Mouse (Mus musculus): ENCODE results near the gene Lrrc75b. TPM values are rescaled to one million over a fixed set of nuclear protein-coding genes. Genes with fewer than 3 reads are reported as not detected.

Gene Lrrc75b
- total and polyA plus RNA-seq, 3 experiments = not detected

- TF ChIP-seq TAL1 (IDR thresholded peaks at IDR 0.05; ENCODE audit: low read length) (no peak), POLR2A (IDR thresholded peaks at IDR 0.05; ENCODE audit: control insufficient read depth in 1 of 2, insufficient read depth in 1 of 2, low read depth in 1 of 2, low read length in 2 of 2, poor library complexity in 1 of 2) (no peak)
Measured at GRCm38 (mm10) chr10:75595981-75596380, 35.9 kb upstream of the Lrrc75b start (continued).

- Histone ChIP-seq H3K4me1 (ENCODE audit: control insufficient read depth in 1 of 2, insufficient read depth in 2 of 2, low read length in 2 of 2) (peaks cover 8 to 34% of the 10 kb centered on the region in 2 experiments), H3K4me3 (ENCODE audit: control insufficient read depth in 1 of 2, insufficient read depth in 1 of 2, low read depth in 2 of 2, low read length in 2 of 2) (no peak overlapping the region), H3K27me3 (ENCODE audit: control insufficient read depth in 1 of 2, insufficient read depth in 2 of 2, low read length in 2 of 2) (no peaks in the 10 kb centered on the region), H3K79me2 (ENCODE audit: control insufficient read depth, insufficient read depth, low read length, poor library complexity) (no peaks in the 10 kb centered on the region), H3K9ac (ENCODE audit: control insufficient read depth, low read depth, low read length, poor library complexity, severe bottlenecking) (no peak overlapping the region), H3K27ac (ENCODE audit: control insufficient read depth, low read depth, low read length) (no peak overlapping the region), H3K9me3 (replicated peaks; ENCODE audit: insufficient read depth, low read length) (no peaks in the 10 kb centered on the region), H3K36me3 (ENCODE audit: control insufficient read depth in 1 of 2, insufficient read depth in 2 of 2, low read length in 2 of 2) (peaks cover 0 to 13% of the 10 kb centered on the region in 2 experiments; a peak in 2 of 4 replicates)
- DNase-seq (ENCODE audit: low read depth, low spot score) = no peak
- TF ChIP-seq ETS1 (IDR thresholded peaks at IDR 0.05; ENCODE audit: low read depth, low read length) (no peak), ELF1 (IDR thresholded peaks at IDR 0.05; ENCODE audit: low read depth, low read length) (no peak), USF1 (IDR thresholded peaks at IDR 0.05; ENCODE audit: low read depth, low read length) (no peak), GABPA (IDR thresholded peaks at IDR 0.05; ENCODE audit: low read depth, low read length) (no peak), JUND (IDR thresholded peaks at IDR 0.05; ENCODE audit: low read depth, low read length) (no peak)
Measured at GRCm38 (mm10) chr10:75592585-75592984, 32.5 kb upstream of the Lrrc75b start.

- H3K27me3 ChIP-seq (ENCODE audit: control insufficient read depth in 1 of 2, insufficient read depth in 2 of 2, low read length in 2 of 2) = no peaks in the 10 kb centered on the region
- peak overlapping the region; percentile 12 to 25; a peak in 2 of 4 replicates for H3K4me3 ChIP-seq (ENCODE audit: control insufficient read depth in 1 of 2, insufficient read depth in 1 of 2, low read depth in 2 of 2, low read length in 2 of 2)
- H3K9ac ChIP-seq (ENCODE audit: control insufficient read depth, low read depth, low read length, poor library complexity, severe bottlenecking) = peak overlapping the region; percentile 43
- H3K9me3 ChIP-seq (replicated peaks; ENCODE audit: insufficient read depth, low read length) = no peaks in the 10 kb centered on the region
- TF ChIP-seq MAFK (IDR thresholded peaks at IDR 0.05; ENCODE audit: borderline replicate concordance, low read depth, low read length) (no peak), MYC (IDR thresholded peaks at IDR 0.05; ENCODE audit: low read depth, low read length) (peak; percentile 52; the same call in 1 of the 2 replicates), SIN3A (IDR thresholded peaks at IDR 0.05; ENCODE audit: low read length) (peak; percentile 83), TBP (IDR thresholded peaks at IDR 0.05; ENCODE audit: low read depth, low read length) (no peak; the same call in 1 of the 2 replicates), CTCF (IDR thresholded peaks at IDR 0.05 in 2 of 3, conservative IDR thresholded peaks at IDR 0.05 in 1 of 3; ENCODE audit: control insufficient read depth in 1 of 3, insufficient read depth in 1 of 3, low read depth in 2 of 3, low read length in 3 of 3, poor library complexity in 1 of 3, severe bottlenecking in 1 of 3) (peak in 1 of 3 experiments; percentile 22; a peak in 1 of 6 replicates), EP300 (IDR thresholded peaks at IDR 0.05; ENCODE audit: low read depth in 1 of 2, low read length in 2 of 2) (peak; percentile 52 to 59), MAZ (IDR thresholded peaks at IDR 0.05; ENCODE audit: low read depth, low read length) (peak; percentile 85; the same call in 1 of the 2 replicates), RAD21 (IDR thresholded peaks at IDR 0.05; ENCODE audit: low read depth, low read length) (no peak), USF1 (IDR thresholded peaks at IDR 0.05; ENCODE audit: low read depth, low read length) (no peak), E2F4 (IDR thresholded peaks at IDR 0.05; ENCODE audit: borderline replicate concordance, low read depth, low read length) (no peak), TAL1 (IDR thresholded peaks at IDR 0.05; ENCODE audit: low read length) (no peak; the same call in 1 of the 2 replicates), GABPA (IDR thresholded peaks at IDR 0.05; ENCODE audit: low read depth, low read length) (no peak), POLR2AphosphoS5 (IDR thresholded peaks at IDR 0.05; ENCODE audit: borderline replicate concordance, low read depth, low read length) (no peak), MAX (IDR thresholded peaks at IDR 0.05; ENCODE audit: low read length) (peak; percentile 39; the same call in 1 of the 2 replicates), ETS1 (IDR thresholded peaks at IDR 0.05; ENCODE audit: low read depth, low read length) (peak; percentile 62; the same call in 1 of the 2 replicates), ELF1 (IDR thresholded peaks at IDR 0.05; ENCODE audit: low read depth, low read length) (no peak), HCFC1 (IDR thresholded peaks at IDR 0.05; ENCODE audit: low read depth, low read length) (peak; percentile 61; the same call in 1 of the 2 replicates), ZC3H11A (IDR thresholded peaks at IDR 0.05; ENCODE audit: low read depth, low read length) (no peak), CHD1 (IDR thresholded peaks at IDR 0.05; ENCODE audit: low read depth, low read length) (no peak), NELFE (IDR thresholded peaks at IDR 0.05; ENCODE audit: low read depth, low read length) (peak; percentile 12; the same call in 1 of the 2 replicates), SMC3 (IDR thresholded peaks at IDR 0.05; ENCODE audit: low read depth, low read length) (0 out of 2 replicates have a peak, but pooled peaks have one; percentile 20), ZNF384 (IDR thresholded peaks at IDR 0.05; ENCODE audit: low read depth, low read length) (no peak), MXI1 (IDR thresholded peaks at IDR 0.05; ENCODE audit: low read depth, low read length) (peak; percentile 39; the same call in 1 of the 2 replicates), ZMIZ1 (IDR thresholded peaks at IDR 0.05; ENCODE audit: low read depth, low read length) (no peak), POLR2A (IDR thresholded peaks at IDR 0.05; ENCODE audit: control insufficient read depth in 1 of 2, insufficient read depth in 1 of 2, low read depth in 1 of 2, low read length in 2 of 2, poor library complexity in 1 of 2) (peak in 1 of 2 experiments; percentile 51; a peak in 1 of 4 replicates), RCOR1 (IDR thresholded peaks at IDR 0.05; ENCODE audit: low read depth, low read length) (peak; percentile 25; the same call in 1 of the 2 replicates)
- peak; percentile 95 for DNase-seq (ENCODE audit: low read depth, low spot score)
- H3K4me1 ChIP-seq (ENCODE audit: control insufficient read depth in 1 of 2, insufficient read depth in 2 of 2, low read length in 2 of 2) = peaks cover 8 to 32% of the 10 kb centered on the region in 2 experiments
- H3K36me3 ChIP-seq (ENCODE audit: control insufficient read depth in 1 of 2, insufficient read depth in 2 of 2, low read length in 2 of 2) = peaks cover 0 to 13% of the 10 kb centered on the region in 2 experiments; a peak in 2 of 4 replicates
- peak overlapping the region; percentile 70 for H3K27ac ChIP-seq (ENCODE audit: control insufficient read depth, low read depth, low read length)
- H3K79me2 ChIP-seq (ENCODE audit: control insufficient read depth, insufficient read depth, low read length, poor library complexity) = no peaks in the 10 kb centered on the region
Measured at GRCm38 (mm10) chr10:75591211-75591894, 31.2 kb upstream of the Lrrc75b start.
